Mouse (Mus musculus) A20 (cell line): Measurements from ENCODE around the gene Polg.

Source experiments
- DNase-seq: peaks from one replicate; pipeline ENCODE4 v3.0.0-alpha.2; 2011; ENCODE audit warnings: low read depth, low spot score

Gene Polg

DNA sequence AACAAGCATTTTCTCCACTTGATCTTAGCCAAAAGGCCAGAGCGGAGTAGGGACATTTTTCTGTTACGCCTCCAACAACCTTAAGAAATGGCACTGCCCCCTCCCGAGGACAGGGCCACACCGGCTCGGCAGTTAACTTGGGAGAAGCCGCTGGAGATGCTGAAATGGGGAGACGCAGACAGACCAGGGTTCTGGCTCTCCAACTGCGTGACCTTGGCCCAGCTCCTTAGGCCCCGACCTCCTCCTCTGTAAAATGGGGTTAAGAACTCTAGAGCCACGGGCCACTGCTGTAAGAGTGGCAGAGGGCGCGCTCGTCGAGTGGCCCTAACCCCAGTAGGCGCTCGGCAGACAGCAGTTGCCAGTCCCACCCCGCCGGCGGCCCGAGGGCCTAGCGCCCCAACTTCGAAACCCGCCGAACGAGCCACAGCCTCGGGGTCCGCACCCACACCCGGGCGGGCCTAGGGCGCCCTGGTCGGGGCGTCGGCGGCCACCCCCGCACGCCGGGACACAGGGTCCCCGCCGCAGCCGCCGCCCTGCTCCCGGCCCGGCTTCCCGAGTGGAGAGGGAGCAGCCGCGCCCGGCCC lies 609 bp downstream of the Polg start:
- peak; percentile 82 for DNase-seq

DNA sequence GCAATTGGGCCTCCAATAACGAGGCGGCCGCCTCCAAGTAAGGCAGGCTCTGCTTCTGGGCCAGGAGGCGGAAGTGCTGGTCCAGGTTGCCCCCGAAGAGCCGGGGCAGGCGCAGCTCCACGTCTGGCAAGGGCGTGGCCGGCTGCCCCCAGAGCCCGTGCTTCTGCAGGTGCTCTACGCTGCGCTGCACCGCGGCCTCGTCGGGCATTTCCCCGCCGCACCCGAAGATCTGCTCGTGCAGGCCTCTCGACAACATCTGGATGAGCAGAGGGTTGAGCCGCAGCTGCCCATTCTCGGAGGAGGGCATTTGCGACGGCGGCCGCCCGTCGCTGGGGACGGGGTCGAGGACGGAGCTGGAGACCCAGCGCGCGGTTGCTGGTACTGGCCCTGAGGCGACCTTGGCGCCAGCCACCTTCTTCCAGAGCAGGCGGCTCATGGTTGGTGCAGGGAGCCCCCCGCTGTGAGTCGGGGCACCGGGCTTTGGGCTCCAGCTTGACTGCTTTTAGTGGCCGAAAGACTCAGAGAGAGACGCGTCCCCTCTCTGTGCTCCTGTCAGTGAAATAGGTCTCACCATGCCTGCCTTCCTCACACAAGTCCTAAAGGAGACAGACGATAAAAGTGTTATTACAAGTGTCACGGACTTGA lies 1.3 kb downstream of the Polg start:
- peak; percentile 90 for DNase-seq

DNA sequence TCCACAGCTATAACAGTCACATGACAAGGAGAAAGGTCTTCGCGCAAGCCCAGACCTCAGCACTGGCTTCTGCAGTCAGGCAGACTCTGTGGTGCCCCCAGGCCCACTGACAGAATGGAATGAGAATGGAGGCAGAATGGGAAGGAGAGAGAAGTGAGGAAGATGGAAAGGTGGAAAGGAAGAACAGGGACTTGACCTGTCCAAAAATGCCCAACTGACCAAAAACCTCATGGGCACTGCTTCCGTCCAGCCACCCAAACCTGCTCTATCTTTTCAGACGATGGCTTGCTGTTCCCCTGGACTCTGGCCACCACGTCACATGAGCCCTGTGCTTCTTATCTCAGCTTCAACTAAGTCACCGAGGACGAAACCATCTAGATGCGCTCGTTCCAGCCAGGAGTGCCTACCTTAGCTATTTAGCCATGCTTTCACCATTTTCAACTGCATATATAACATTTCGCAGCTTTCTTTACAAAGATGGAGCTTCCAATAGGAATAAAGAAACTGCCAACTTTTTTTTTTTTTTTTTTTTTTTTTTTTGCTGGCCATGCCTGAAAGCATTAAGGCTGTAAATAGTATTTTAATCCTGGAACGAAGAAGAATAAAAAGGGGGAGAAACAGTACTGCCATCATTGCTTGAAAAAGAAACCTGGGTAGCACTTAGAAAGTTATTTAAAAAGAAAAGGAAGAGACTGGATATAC lies 2.6 kb downstream of the Polg start:
- DNase-seq, result no peak

DNA sequence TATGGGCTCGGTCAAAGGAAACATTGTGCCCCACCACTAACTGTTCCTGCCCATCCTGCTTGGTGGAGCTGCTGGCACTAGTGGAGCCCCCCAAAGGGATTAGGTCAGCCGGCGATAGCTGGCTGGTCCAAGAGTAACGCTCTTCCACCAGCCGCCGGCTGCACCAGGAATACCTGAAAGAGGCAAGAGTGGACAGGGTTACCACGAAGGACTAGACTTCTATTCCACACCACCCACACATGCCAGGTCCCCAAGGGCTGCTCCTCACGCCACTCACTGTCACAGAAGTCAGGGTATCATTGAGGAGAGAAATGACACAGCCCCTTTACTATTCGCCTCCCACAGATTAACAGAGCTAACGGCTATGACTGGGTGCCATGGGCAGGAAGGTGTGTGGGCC lies 4.4 kb downstream of the Polg start:
- DNase-seq, result no peak

DNA sequence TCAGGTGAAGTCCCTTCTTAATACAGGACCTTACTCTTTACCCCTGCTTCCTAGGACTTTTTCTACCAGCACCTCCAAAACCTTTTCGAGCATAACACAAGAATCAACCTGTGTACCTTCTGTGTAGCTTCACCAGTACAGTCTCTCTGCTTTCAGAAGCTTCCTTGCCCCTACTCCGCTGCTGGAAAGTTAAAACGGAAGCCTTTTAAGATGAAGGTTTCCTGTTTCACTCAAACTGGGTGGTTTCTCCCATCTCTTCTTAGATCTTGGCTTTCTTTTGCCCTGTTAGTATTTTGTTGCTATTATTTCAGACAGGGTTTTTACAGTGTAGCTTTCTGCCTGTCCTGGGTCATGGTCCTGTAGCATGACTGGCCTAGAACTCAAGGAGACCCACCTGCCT lies 18.7 kb downstream of the Polg start:
- no peak for DNase-seq

DNA sequence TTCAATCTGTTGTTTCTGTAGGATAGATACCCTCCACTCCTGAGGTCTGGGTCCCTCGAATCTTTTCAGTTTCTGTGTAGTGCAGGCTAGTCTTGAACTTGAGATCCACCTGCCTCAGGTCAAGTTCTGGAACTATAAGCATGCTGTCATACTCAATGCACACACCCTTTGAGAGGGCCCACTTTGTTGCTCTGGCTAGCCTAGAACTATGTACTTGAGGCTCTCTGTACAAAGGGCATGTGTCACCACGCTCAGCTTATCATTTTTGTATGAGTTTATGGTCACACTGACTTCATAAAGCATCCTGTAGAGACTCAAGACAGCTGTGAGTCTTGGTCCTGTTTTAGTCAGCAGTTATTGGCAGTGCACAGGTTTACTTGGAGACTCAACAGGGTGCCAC lies 19.1 kb downstream of the Polg start:
- no peak for DNase-seq

DNA sequence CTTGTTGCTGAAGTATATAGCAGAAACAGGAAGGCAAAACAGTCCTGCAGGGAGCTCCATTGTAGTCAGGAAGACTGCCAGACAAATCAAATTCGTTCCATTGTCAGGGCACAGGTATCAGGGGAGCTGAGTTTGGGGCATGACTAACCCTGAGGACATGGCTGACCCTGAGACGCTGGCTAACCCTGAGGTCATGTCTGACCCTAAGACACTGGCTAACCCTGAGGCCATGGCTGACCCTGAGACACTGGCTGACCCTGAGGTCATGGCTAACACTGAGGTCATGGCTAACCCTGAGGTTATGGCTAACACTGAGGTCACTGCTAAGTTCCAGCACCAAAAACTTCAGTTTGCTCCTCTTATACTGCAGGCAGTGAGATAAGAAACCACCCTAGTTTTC lies 26.1 kb downstream of the Polg start:
- no peak for DNase-seq

DNA sequence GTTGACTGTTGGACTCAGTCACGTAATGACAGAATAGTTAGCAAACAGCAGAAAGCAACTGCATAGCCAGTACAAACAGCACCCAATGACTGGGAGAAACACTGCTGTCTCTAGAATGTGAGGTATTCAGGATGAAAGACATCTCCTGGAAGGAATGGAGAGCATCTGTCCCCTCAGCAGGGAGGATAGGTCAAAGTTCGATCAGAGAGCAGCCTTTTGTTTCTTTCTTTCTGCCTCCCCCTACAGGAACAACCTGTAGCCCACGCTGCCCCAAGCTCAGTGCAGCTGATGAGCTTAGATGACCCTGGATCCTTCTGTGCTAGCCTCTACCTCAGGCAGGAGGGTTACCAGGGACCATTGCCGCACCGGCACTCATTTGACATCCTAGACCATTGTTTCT lies 37.9 kb downstream of the Polg start:
- DNase-seq, result no peak

DNA sequence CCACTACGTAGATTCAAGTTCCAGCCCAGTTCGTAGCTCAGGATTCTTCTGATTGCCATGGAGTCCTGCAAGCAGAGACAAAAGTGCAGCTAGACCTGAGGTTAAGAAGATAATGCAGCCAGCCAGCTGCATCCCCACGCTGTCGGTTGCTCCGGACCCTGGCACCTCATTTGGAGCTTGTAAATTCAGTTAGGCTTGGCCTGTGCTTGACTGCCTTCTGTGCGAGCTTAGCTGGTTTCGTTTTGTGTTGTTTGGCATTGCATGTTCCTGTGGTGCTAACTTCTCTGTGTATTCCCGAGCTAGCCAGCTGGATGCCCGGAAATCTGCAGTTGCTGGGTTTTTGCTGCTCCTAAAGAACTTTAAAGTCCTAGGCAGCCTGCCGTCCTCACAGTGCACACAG lies 40.4 kb downstream of the Polg start:
- DNase-seq, result no peak

DNA sequence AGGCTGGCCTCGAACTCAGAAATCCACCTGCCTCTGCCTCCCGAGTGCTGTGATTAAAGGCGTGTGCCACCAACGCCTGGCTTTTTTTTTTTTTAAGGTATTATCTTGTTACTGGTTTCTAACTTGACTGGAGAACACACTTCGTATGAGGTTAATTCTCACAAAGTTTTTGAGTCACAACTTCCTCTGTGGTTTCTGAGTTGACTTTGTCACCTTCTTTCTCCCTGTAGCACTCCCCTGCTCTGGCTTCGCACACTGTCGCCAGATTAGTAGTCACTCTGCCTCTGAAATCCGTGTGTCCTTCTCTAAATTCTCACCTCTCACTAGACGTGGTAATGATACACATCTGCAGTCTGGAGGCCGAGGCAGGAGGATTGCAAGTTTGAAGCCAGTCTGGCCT lies 43.3 kb downstream of the Polg start:
- DNase-seq, result no peak

DNA sequence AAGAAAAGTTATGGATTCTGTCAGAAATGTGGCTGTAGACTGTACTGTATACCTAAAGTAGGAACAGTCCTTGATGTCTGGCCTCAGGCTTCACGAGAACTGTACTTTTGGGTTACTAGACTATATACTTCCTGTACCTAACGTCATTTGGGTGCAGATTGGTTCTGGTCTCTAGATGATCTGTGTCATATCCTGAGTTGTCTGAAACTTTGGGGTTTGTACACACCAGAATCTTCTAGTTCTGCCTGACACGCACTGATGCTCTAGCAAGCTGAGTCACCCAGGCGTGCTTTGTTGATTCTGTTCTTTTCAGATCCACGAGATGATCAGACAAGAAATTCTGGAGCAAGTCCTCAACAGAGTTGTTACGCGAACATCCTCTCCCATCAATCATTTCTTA lies 46.2 kb downstream of the Polg start:
- peak; percentile 45 for DNase-seq

DNA sequence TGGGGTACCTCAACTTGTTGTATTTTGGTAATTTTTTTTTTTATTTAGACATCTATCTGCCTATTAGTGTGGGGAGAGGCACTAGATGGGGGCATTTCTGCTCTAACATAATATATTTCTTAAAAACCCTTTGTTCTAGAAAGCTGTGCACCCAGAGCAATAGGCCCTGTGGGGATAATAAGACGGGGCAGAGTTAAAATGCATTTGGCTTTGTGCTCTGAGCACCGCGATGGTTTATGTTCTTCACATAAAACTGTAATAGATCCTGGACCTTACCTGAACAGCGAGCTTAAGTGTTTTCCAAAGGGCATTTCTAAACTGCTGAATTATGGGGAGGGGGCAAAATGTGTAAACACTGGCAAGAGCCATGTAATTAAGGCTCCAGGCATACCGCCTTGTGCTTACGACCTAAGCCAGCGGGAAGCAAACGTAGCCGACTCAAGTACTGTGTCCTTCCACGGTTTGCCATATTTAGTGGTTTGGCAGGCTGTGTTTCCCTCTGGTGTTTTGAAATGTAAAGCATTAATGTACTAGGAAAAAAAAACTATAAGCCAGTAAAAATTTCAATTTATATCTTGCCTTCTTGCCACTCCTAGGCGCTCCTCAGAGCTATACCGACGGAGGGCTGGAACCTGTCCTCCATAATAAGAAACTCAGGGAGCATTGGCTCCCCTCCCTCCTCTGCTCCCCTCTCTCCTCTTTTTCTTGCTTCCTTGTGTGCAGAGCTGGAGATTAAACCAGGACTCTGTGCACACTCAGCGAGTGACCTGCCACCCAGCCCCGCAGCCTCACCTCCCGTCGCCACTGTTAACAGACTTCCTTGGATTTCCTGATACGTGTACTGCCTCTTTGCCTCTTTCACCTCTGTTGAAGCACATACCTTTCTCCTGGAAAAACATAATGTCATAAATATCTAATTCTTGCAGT lies 51.5 kb downstream of the Polg start:
- no peak for DNase-seq

DNA sequence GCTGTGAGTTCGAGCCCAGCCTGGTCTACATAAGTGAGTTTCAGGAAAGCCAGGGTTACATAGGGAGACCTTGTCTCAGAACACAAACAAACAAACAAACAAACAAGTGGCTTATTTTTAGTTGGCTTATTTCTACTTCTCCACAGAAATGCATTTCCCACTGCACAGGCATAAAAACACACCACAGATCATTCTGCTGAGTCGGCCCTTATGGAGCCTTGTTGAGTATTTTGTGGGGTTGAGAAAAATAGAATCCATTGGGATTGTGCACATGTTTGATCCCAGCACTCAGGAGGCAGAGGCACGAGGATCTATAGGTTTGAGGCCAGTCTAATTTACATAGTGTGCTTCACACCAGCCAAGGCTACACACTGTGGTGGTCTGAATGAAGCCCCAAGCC lies 65.9 kb downstream of the Polg start:
- DNase-seq, result no peak

DNA sequence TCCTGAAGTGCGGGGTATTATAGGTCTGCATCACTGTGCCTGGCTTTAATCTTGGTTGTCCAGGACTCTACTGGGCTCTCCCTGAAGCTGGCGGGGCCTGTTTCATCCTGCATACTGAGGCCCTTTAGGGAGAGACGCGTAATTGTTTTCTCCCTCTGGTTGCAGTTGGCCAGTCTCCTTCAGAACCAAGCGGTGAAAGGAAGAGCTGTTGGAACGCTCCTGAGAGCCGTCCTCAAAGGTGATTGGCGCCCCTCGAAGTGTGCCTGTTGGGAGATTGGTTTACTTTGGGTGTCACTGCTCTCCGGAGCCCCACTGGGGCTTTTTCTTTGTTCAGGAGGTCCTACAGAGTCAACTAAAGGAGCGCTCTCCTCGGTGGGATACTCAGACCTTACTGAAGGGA lies 67.2 kb downstream of the Polg start:
- DNase-seq, result no peak

DNA sequence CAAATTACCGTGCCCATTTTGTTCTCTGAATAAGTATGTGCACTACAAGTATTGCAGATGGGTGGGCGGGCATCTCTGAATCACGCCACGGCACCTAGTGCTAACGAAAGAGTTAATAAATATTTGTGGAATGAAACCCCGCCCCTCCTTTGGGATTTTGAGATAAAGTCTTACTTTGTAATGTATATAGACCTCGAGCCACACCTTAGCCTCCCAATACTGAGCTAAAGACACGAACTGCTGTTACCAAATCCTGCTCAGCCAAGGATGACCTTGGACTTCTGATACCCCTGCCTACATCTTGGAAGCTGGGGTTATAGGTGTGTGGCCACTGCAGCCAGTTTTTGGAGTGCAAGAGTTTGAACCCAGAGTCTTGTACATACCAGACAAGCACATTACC lies 67.7 kb downstream of the Polg start:
- no peak for DNase-seq

DNA sequence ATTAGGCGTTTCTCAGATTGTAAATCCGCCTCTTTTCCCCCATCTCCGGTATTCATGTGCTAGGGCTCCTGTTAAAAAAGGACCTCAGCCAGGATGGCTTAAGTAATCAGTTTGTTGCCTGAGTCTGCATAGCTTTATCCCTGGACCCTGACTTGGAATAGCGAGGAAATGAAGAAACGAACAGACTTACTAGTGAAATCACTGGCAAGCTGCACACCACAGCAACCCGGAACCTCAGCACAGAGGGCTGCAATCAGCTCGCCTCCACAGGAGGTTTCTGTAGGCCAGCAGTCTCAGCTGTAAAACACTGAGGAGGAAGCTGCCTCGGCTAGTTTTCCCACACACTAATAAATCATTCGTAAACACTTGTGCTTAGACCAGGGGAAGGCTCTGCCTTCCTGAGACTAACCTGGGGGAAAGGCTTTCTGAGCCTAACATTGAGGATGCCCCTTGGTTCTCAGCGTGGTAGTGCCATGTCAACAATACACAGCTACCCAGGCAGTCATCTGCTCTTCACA lies 68.7 kb downstream of the Polg start:
- DNase-seq, result no peak
